Mouse (Mus musculus): Measurements from ENCODE around the gene Slc26a5. TPM values are rescaled to one million over a fixed set of nuclear protein-coding genes. Genes with fewer than 3 reads are reported as not detected.

Slc26a5 gene
- polyA plus RNA-seq, 1 experiment from 2014 or later = 0.05 TPM

- 93% methylated on average over 7 of the region's 7 CpGs for WGBS
- no peaks in the 10 kb centered on the region for H3K36me3 ChIP-seq (ENCODE audit: poor library complexity, severe bottlenecking)
- ATAC-seq = no peak
These were observed 6.8 kb downstream of the Slc26a5 start for GRCm38 (mm10) chr5:21858653-21859052.

GRCm38 (mm10) chr5:21851679-21852340, 13.6 kb downstream of the Slc26a5 start:
- no peak overlapping the region for H3K9ac ChIP-seq
- H3K27me3 ChIP-seq = no peaks in the 10 kb centered on the region
- H3K4me2 ChIP-seq = no peak overlapping the region
- peak; percentile 69; the same call in 1 of the 2 replicates for ATAC-seq
- WGBS = 36% methylated on average over 10 of the region's 10 CpGs
- H3K4me3 ChIP-seq = no peak overlapping the region
- H3K9me3 ChIP-seq (replicated peaks) = no peaks in the 10 kb centered on the region
- no peak overlapping the region for H3K27ac ChIP-seq
- H3K4me1 ChIP-seq = no peaks in the 10 kb centered on the region
- no peaks in the 10 kb centered on the region for H3K36me3 ChIP-seq (ENCODE audit: poor library complexity, severe bottlenecking)

More at GRCm38 (mm10) chr5:21858653-21859052, 6.8 kb downstream of the Slc26a5 start:
- Histone ChIP-seq H3K4me3 (no peak overlapping the region), H3K27me3 (no peaks in the 10 kb centered on the region), H3K4me1 (no peaks in the 10 kb centered on the region), H3K27ac (no peak overlapping the region), H3K9ac (no peak overlapping the region), H3K9me3 (replicated peaks) (no peaks in the 10 kb centered on the region), H3K4me2 (no peak overlapping the region)

GRCm38 (mm10) chr5:21847438-21847837, 18.0 kb downstream of the Slc26a5 start:
- Histone ChIP-seq H3K4me3 (no peak overlapping the region), H3K36me3 (ENCODE audit: poor library complexity, severe bottlenecking) (no peaks in the 10 kb centered on the region), H3K27ac (no peak overlapping the region), H3K4me1 (no peaks in the 10 kb centered on the region), H3K27me3 (no peaks in the 10 kb centered on the region), H3K9ac (no peak overlapping the region), H3K4me2 (no peak overlapping the region), H3K9me3 (replicated peaks) (no peaks in the 10 kb centered on the region)
- ATAC-seq = no peak
- WGBS = 82% methylated on average over 6 of the region's 6 CpGs

GRCm38 (mm10) chr5:21846616-21847290, 18.7 kb downstream of the Slc26a5 start:
- no peaks in the 10 kb centered on the region for H3K36me3 ChIP-seq (ENCODE audit: poor library complexity, severe bottlenecking)
- H3K4me1 ChIP-seq = no peaks in the 10 kb centered on the region
- ATAC-seq = no peak
- H3K27ac ChIP-seq = no peak overlapping the region
- no peak overlapping the region for H3K4me2 ChIP-seq
- no peak overlapping the region for H3K4me3 ChIP-seq
- no peaks in the 10 kb centered on the region for H3K27me3 ChIP-seq
- no peaks in the 10 kb centered on the region for H3K9me3 ChIP-seq (replicated peaks)
- H3K9ac ChIP-seq = no peak overlapping the region
- WGBS = 88% methylated on average over 20 of the region's 20 CpGs

- H3K4me3 ChIP-seq = no peak overlapping the region
- no peaks in the 10 kb centered on the region for H3K36me3 ChIP-seq (ENCODE audit: poor library complexity, severe bottlenecking)
- no peak for ATAC-seq
- no peak overlapping the region for H3K9ac ChIP-seq
- H3K9me3 ChIP-seq (replicated peaks) = no peaks in the 10 kb centered on the region
- H3K27ac ChIP-seq = no peak overlapping the region
- H3K4me2 ChIP-seq = no peak overlapping the region
- 82% methylated on average over 4 of the region's 4 CpGs for WGBS
- H3K27me3 ChIP-seq = no peaks in the 10 kb centered on the region
- H3K4me1 ChIP-seq = no peaks in the 10 kb centered on the region
These were observed 20.7 kb downstream of the Slc26a5 start for GRCm38 (mm10) chr5:21844676-21845075.

GRCm38 (mm10) chr5:21831761-21832160, 33.6 kb downstream of the Slc26a5 start:
- no peak for ATAC-seq
- no peaks in the 10 kb centered on the region for H3K27me3 ChIP-seq
- 88% methylated on average over 3 of the region's 3 CpGs for WGBS
- H3K4me2 ChIP-seq = no peak overlapping the region
- no peak overlapping the region for H3K9ac ChIP-seq
- H3K4me1 ChIP-seq = peaks cover 1% of the 10 kb centered on the region; the same call in 1 of the 2 replicates
- H3K27ac ChIP-seq = no peak overlapping the region
- H3K36me3 ChIP-seq (ENCODE audit: poor library complexity, severe bottlenecking) = no peaks in the 10 kb centered on the region
- H3K9me3 ChIP-seq (replicated peaks) = no peaks in the 10 kb centered on the region
- no peak overlapping the region for H3K4me3 ChIP-seq

GRCm38 (mm10) chr5:21828855-21829254, 36.5 kb downstream of the Slc26a5 start:
- 69% methylated on average over 4 of the region's 4 CpGs for WGBS
- no peak; the same call in 1 of the 2 replicates for ATAC-seq
- no peak overlapping the region for H3K9ac ChIP-seq

GRCm38 (mm10) chr5:21827643-21828042, 37.8 kb downstream of the Slc26a5 start:
- Histone ChIP-seq H3K36me3 (ENCODE audit: poor library complexity, severe bottlenecking) (no peaks in the 10 kb centered on the region), H3K9me3 (replicated peaks) (no peaks in the 10 kb centered on the region), H3K4me3 (no peak overlapping the region), H3K27ac (no peak overlapping the region), H3K4me2 (no peak overlapping the region), H3K4me1 (peaks cover 11% of the 10 kb centered on the region; the same call in 1 of the 2 replicates), H3K9ac (no peak overlapping the region), H3K27me3 (no peaks in the 10 kb centered on the region)
- WGBS = 30% methylated on average over 6 of the region's 6 CpGs
- no peak for ATAC-seq

More at GRCm38 (mm10) chr5:21828855-21829254, 36.5 kb downstream of the Slc26a5 start:
- no peaks in the 10 kb centered on the region for H3K9me3 ChIP-seq (replicated peaks)
- H3K4me3 ChIP-seq = no peak overlapping the region
- H3K36me3 ChIP-seq (ENCODE audit: poor library complexity, severe bottlenecking) = no peaks in the 10 kb centered on the region
- no peak overlapping the region for H3K4me2 ChIP-seq
- no peak overlapping the region for H3K27ac ChIP-seq
- H3K4me1 ChIP-seq = peaks cover 11% of the 10 kb centered on the region; the same call in 1 of the 2 replicates
- H3K27me3 ChIP-seq = no peaks in the 10 kb centered on the region

- Histone ChIP-seq H3K36me3 (ENCODE audit: poor library complexity, severe bottlenecking) (no peaks in the 10 kb centered on the region), H3K9me3 (replicated peaks) (no peaks in the 10 kb centered on the region), H3K27me3 (no peaks in the 10 kb centered on the region), H3K27ac (no peak overlapping the region), H3K4me3 (no peak overlapping the region), H3K4me2 (no peak overlapping the region), H3K9ac (no peak overlapping the region), H3K4me1 (peaks cover 11% of the 10 kb centered on the region; the same call in 1 of the 2 replicates)
- ATAC-seq = no peak
- WGBS = 6% methylated on average over 7 of the region's 7 CpGs
These were observed 39.0 kb downstream of the Slc26a5 start for GRCm38 (mm10) chr5:21826370-21826769.

GRCm38 (mm10) chr5:21813994-21814393, 51.4 kb downstream of the Slc26a5 start:
- no peak for ATAC-seq
- no peak overlapping the region for H3K27ac ChIP-seq
- WGBS = 43% methylated on average over 1 of the region's 1 CpGs
- H3K9ac ChIP-seq = no peak overlapping the region
- no peak overlapping the region for H3K4me3 ChIP-seq
- H3K36me3 ChIP-seq (ENCODE audit: poor library complexity, severe bottlenecking) = no peaks in the 10 kb centered on the region
- H3K4me2 ChIP-seq = no peak overlapping the region
- no peaks in the 10 kb centered on the region for H3K9me3 ChIP-seq (replicated peaks)
- no peaks in the 10 kb centered on the region for H3K4me1 ChIP-seq
- no peaks in the 10 kb centered on the region for H3K27me3 ChIP-seq

- Histone ChIP-seq H3K9ac (no peak overlapping the region), H3K27ac (no peak overlapping the region), H3K4me3 (no peak overlapping the region), H3K9me3 (replicated peaks) (no peaks in the 10 kb centered on the region), H3K4me2 (no peak overlapping the region), H3K36me3 (ENCODE audit: poor library complexity, severe bottlenecking) (no peaks in the 10 kb centered on the region), H3K4me1 (no peaks in the 10 kb centered on the region), H3K27me3 (no peaks in the 10 kb centered on the region)
- WGBS = 82% methylated on average over 10 of the region's 10 CpGs
- no peak for ATAC-seq
These were observed 54.5 kb downstream of the Slc26a5 start for GRCm38 (mm10) chr5:21810924-21811323.

GRCm38 (mm10) chr5:21804837-21805236, 60.6 kb downstream of the Slc26a5 start:
- Histone ChIP-seq H3K9me3 (replicated peaks) (no peaks in the 10 kb centered on the region), H3K27me3 (no peaks in the 10 kb centered on the region), H3K4me2 (no peak overlapping the region), H3K36me3 (ENCODE audit: poor library complexity, severe bottlenecking) (peaks cover 43% of the 10 kb centered on the region), H3K27ac (no peak overlapping the region), H3K4me3 (no peak overlapping the region), H3K4me1 (no peaks in the 10 kb centered on the region), H3K9ac (no peak overlapping the region)
- ATAC-seq = no peak
- WGBS = 79% methylated on average over 4 of the region's 4 CpGs
